Mouse (Mus musculus) myocyte (in vitro differentiated cells): ENCODE measurements around the gene Luc7l3. TPM values are rescaled to one million over a fixed set of nuclear protein-coding genes. Genes with fewer than 3 reads are reported as not detected.

Experiments used
- H3K27me3 ChIP-seq: one replicate; pipeline ENCODE4 v1.6.1; 2011; ENCODE audit not compliant: control insufficient read depth, insufficient read depth, insufficient read length
- H3K36me3 ChIP-seq: one replicate; pipeline ENCODE4 v1.6.1; 2011; ENCODE audit not compliant: control insufficient read depth, insufficient read depth
- H3K4me2 ChIP-seq: one replicate; pipeline ENCODE4 v1.6.1; 2011; ENCODE audit warnings: low read depth, control low read depth
- H3K4me3 ChIP-seq: one replicate; pipeline ENCODE4 v1.5.1; 2011; ENCODE audit warnings: mild to moderate bottlenecking, control low read depth, moderate library complexity
- H3K79me2 ChIP-seq: one replicate; pipeline ENCODE4 v1.6.1; 2011; ENCODE audit not compliant: control insufficient read depth, insufficient read depth
- H3ac ChIP-seq: one replicate; pipeline ENCODE4 v1.6.1; 2011; ENCODE audit not compliant: control insufficient read depth, insufficient read length
- CEBPB ChIP-seq: IDR thresholded peaks from 2 replicates; pipeline ENCODE4 v1.6.1; 2011; ENCODE audit warnings: mild to moderate bottlenecking, moderate library complexity; ENCODE audit not compliant: poor library complexity, insufficient read depth, severe bottlenecking
- E2F4 ChIP-seq: IDR thresholded peaks from one replicate; pipeline ENCODE4 v1.6.1; 2011; ENCODE audit warnings: mild to moderate bottlenecking, control low read depth, moderate library complexity; ENCODE audit not compliant: insufficient read depth
- MAX ChIP-seq: IDR thresholded peaks from one replicate; pipeline ENCODE4 v1.6.1; 2011; ENCODE audit warnings: low read depth, mild to moderate bottlenecking, control low read depth
- MYOD1 ChIP-seq, 3 experiments: IDR thresholded peaks; one replicate each; pipeline ENCODE4 v1.6.1; 2011; ENCODE audit warnings: control low read depth in 2 of 3, low read depth in 2 of 3, mild to moderate bottlenecking in 2 of 3, moderate library complexity in 1 of 3; ENCODE audit not compliant: insufficient read length in 2 of 3, control insufficient read depth in 1 of 3
- MYOG ChIP-seq, 3 experiments: IDR thresholded peaks; one replicate each; pipeline ENCODE4 v1.6.1; 2011; ENCODE audit warnings: control low read depth in 2 of 3, low read depth in 2 of 3, mild to moderate bottlenecking in 2 of 3; ENCODE audit not compliant: insufficient read length in 2 of 3, control insufficient read depth in 1 of 3, insufficient read depth in 1 of 3
- POLR2A ChIP-seq: IDR thresholded peaks from one replicate; pipeline ENCODE4 v1.6.1; 2011; ENCODE audit warnings: low read depth, mild to moderate bottlenecking, control low read depth, moderate library complexity; ENCODE audit not compliant: insufficient read length
- POLR2AphosphoS2 ChIP-seq: IDR thresholded peaks from one replicate; pipeline ENCODE4 v1.6.1; 2011; ENCODE audit warnings: low read depth, control low read depth; ENCODE audit not compliant: insufficient read length
- REST ChIP-seq: IDR thresholded peaks from one replicate; pipeline ENCODE4 v1.6.1; 2011; ENCODE audit warnings: mild to moderate bottlenecking, control low read depth, moderate library complexity; ENCODE audit not compliant: insufficient read depth, insufficient read length
- SRF ChIP-seq: IDR thresholded peaks from one replicate; pipeline ENCODE4 v1.6.1; 2011; ENCODE audit warnings: low read depth; ENCODE audit not compliant: control insufficient read depth, insufficient read length
- TCF12 ChIP-seq: IDR thresholded peaks from one replicate; pipeline ENCODE4 v1.6.1; 2011; ENCODE audit warnings: mild to moderate bottlenecking, control low read depth; ENCODE audit not compliant: poor library complexity, insufficient read depth, severe bottlenecking
- TCF3 ChIP-seq: IDR thresholded peaks from one replicate; pipeline ENCODE4 v1.6.1; 2011; ENCODE audit warnings: low read depth, control low read depth; ENCODE audit not compliant: insufficient read length
- USF1 ChIP-seq: IDR thresholded peaks from one replicate; pipeline ENCODE4 v1.6.1; 2011; ENCODE audit warnings: low read depth, mild to moderate bottlenecking, control low read depth, moderate library complexity
- polyA plus RNA-seq: library from polyadenylated mRNA; unstranded; fragments of >200 nt; fragmentation: generic; extraction: Trizol; gene quantifications from one replicate; pipeline ENCODE4 v1.2.1, GENCODE M21; 2012; ENCODE audit warnings: missing spikeins

Gene Luc7l3
- polyA plus RNA-seq, 1 experiment, result 15.4 TPM

- Histone ChIP-seq H3ac (no peak overlapping the region), H3K79me2 (peaks cover 100% of the 10 kb centered on the region), H3K27me3 (no peaks in the 10 kb centered on the region), H3K4me3 (no peak overlapping the region), H3K36me3 (no peaks in the 10 kb centered on the region), H3K4me2 (peak overlapping the region; percentile 73)
- TF ChIP-seq POLR2A, result no peak
- peak; percentile 58 to 60 (median 60) for TF ChIP-seq MYOD1 (IDR thresholded peaks at IDR 0.05; ENCODE audit: control insufficient read depth in 1 of 3, insufficient read length in 2 of 3, low read depth in 2 of 3)
These were observed 6.5 kb downstream of the Luc7l3 start for GRCm38 (mm10) chr11:94315308-94315707.

GRCm38 (mm10) chr11:94314098-94314652 lies 7.6 kb downstream of the Luc7l3 start:
- Histone ChIP-seq H3K79me2 (peaks cover 100% of the 10 kb centered on the region), H3K4me3 (no peak overlapping the region), H3K4me2 (peak overlapping the region; percentile 73), H3K36me3 (no peaks in the 10 kb centered on the region), H3K27me3 (no peaks in the 10 kb centered on the region), H3ac (no peak overlapping the region)
- TF ChIP-seq POLR2A (no peak), MYOD1 (IDR thresholded peaks at IDR 0.05; ENCODE audit: control insufficient read depth in 1 of 3, insufficient read length in 2 of 3, low read depth in 2 of 3) (no peak), MAX (no peak), POLR2AphosphoS2 (no peak), CEBPB (no peak), SRF (no peak), TCF12 (no peak), USF1 (no peak), MYOG (IDR thresholded peaks at IDR 0.05; ENCODE audit: control insufficient read depth in 1 of 3, insufficient read depth in 1 of 3, insufficient read length in 2 of 3, low read depth in 2 of 3) (no peak), E2F4 (no peak)

- Histone ChIP-seq H3K36me3 (peaks cover 7% of the 10 kb centered on the region), H3ac (no peak overlapping the region), H3K27me3 (no peaks in the 10 kb centered on the region), H3K79me2 (peaks cover 100% of the 10 kb centered on the region), H3K4me3 (no peak overlapping the region), H3K4me2 (peak overlapping the region; percentile 31)
- TF ChIP-seq MYOG (IDR thresholded peaks at IDR 0.05; ENCODE audit: control insufficient read depth in 1 of 3, insufficient read depth in 1 of 3, insufficient read length in 2 of 3, low read depth in 2 of 3) (peak in 2 of 3 experiments; percentile 62 to 70), POLR2A (no peak), MYOD1 (IDR thresholded peaks at IDR 0.05; ENCODE audit: control insufficient read depth in 1 of 3, insufficient read length in 2 of 3, low read depth in 2 of 3) (peak; percentile 4 to 79 (median 68)), SRF (no peak), TCF12 (peak; percentile 32), MAX (no peak)
These were observed 9.1 kb downstream of the Luc7l3 start for GRCm38 (mm10) chr11:94312733-94313132.

- Histone ChIP-seq H3ac (no peak overlapping the region), H3K79me2 (peaks cover 5% of the 10 kb centered on the region), H3K4me2 (no peak overlapping the region), H3K27me3 (no peaks in the 10 kb centered on the region), H3K4me3 (no peak overlapping the region), H3K36me3 (peaks cover 85% of the 10 kb centered on the region)
- TF ChIP-seq TCF12, result no peak
These were observed 26.6 kb downstream of the Luc7l3 start for GRCm38 (mm10) chr11:94294996-94295845.

GRCm38 (mm10) chr11:94290062-94290740 lies 31.6 kb downstream of the Luc7l3 start:
- Histone ChIP-seq H3K27me3 (no peaks in the 10 kb centered on the region), H3ac (no peak overlapping the region), H3K79me2 (peaks cover 5% of the 10 kb centered on the region), H3K4me3 (no peak overlapping the region), H3K36me3 (peaks cover 58% of the 10 kb centered on the region), H3K4me2 (no peak overlapping the region)
- TF ChIP-seq USF1 (no peak), POLR2A (no peak), MYOD1 (IDR thresholded peaks at IDR 0.05; ENCODE audit: control insufficient read depth in 1 of 3, insufficient read length in 2 of 3, low read depth in 2 of 3) (no peak), CEBPB (no peak), REST (no peak), TCF3 (no peak), E2F4 (no peak), SRF (no peak), POLR2AphosphoS2 (no peak), MAX (no peak), TCF12 (no peak), MYOG (IDR thresholded peaks at IDR 0.05; ENCODE audit: control insufficient read depth in 1 of 3, insufficient read depth in 1 of 3, insufficient read length in 2 of 3, low read depth in 2 of 3) (no peak)
